Mouse (Mus musculus) bone marrow macrophage, adult 2 months (primary cell): ENCODE results near the gene Tnn.

Source experiments
- CTCF ChIP-seq: IDR thresholded peaks from 2 replicates; pipeline ENCODE4 v1.5.1; 2012; ENCODE audit warnings: low read depth, mild to moderate bottlenecking, low read length, moderate library complexity
- POLR2A ChIP-seq: IDR thresholded peaks from 2 replicates; pipeline ENCODE4 v1.6.1; 2012; ENCODE audit warnings: mild to moderate bottlenecking, low read depth, low read length, borderline replicate concordance

DNA sequence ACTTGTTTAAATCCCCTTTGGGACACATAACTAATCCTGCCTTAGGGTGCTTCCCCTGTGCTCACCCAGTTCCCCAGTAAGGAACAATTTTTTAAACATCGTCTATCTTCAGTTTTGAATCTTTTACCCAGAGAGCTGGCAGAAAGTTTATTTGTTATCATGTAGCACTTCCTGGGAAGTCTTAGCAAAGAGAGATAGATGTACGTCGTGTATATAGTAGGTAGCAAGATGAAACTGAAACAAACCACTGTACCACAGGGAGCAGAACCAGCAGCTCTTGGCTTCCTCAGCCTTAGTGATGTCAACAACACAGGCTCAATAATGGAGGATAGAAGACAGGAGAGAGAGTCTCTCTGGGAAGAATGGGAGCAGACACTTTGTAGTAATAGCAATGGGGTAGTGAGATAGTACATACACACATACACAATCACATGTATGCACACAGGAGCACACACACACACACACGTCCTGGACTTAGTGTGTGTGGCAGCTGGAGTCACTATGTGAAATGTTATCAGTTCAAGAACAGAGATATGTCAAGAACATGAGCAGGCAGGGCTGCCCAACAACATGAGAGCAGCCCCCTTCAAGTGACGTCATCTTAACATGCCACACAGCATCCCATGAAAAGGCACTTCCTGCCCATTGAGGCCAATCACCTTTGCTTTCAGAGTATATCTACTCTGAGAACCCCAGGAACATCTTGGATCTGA lies 98.9 kb downstream of the Tnn start:
- no peak for TF ChIP-seq POLR2A
- TF ChIP-seq CTCF, result no peak
